Mouse (Mus musculus) heart, postnatal 10 days (tissue): ENCODE data around the gene Pld4. TPM values are rescaled to one million over a fixed set of nuclear protein-coding genes. Genes with fewer than 3 reads are reported as not detected.

ENCODE experiments used
- DNase-seq, 2 experiments: peaks; one replicate each; pipeline ENCODE4 v3.0.0; 2021
- intact Hi-C: fragments of 180-260 bp; cut with DNase I; formaldehyde crosslinking; loops from one replicate; pipeline ENCODE4 v1.15.1; 2025
- total RNA-seq, 2 experiments: library from RNA; stranded (reverse); gene quantifications; 2 replicates each; pipeline ENCODE4 v1.2.3; 2021

The Pld4 gene
- total RNA-seq, 2 experiments from 2014 or later = 5.7 to 5.8 TPM

- intact Hi-C loops = no loop called here
Measured at GRCm38 (mm10) chr12:112764991-112765390, 4.5 kb downstream of the Pld4 start.

GRCm38 (mm10) chr12:112766586-112766985, 6.1 kb downstream of the Pld4 start:
- intact Hi-C loops = no loop called here
- DNase-seq = no peak

More at GRCm38 (mm10) chr12:112764991-112765390, 4.5 kb downstream of the Pld4 start:
- DNase-seq = no peak

- intact Hi-C loops = no loop called here
- DNase-seq = no peak
Measured at GRCm38 (mm10) chr12:112767036-112767890, 6.8 kb downstream of the Pld4 start.

- no peak for DNase-seq
- intact Hi-C loops = no loop called here
Measured at GRCm38 (mm10) chr12:112768166-112768565, 7.7 kb downstream of the Pld4 start.

- intact Hi-C loops = no loop called here
- DNase-seq = no peak
Measured at GRCm38 (mm10) chr12:112769031-112769430, 8.6 kb downstream of the Pld4 start.

GRCm38 (mm10) chr12:112769751-112770150, 9.3 kb downstream of the Pld4 start:
- DNase-seq = no peak
- intact Hi-C loops = no loop called here

GRCm38 (mm10) chr12:112770396-112770795, 9.9 kb downstream of the Pld4 start:
- no peak for DNase-seq
- intact Hi-C loops = no loop called here

GRCm38 (mm10) chr12:112772306-112772705, 11.9 kb downstream of the Pld4 start:
- intact Hi-C loops = no loop called here
- no peak for DNase-seq

GRCm38 (mm10) chr12:112773366-112773765, 12.9 kb downstream of the Pld4 start:
- intact Hi-C loops = no loop called here
- DNase-seq = no peak

- intact Hi-C loops = no loop called here
- no peak for DNase-seq
Measured at GRCm38 (mm10) chr12:112774026-112774425, 13.6 kb downstream of the Pld4 start.

- DNase-seq = no peak
Measured at GRCm38 (mm10) chr12:112774481-112774880, 14.0 kb downstream of the Pld4 start.

GRCm38 (mm10) chr12:112791026-112791425, 30.6 kb downstream of the Pld4 start:
- intact Hi-C loops = no loop called here

More at GRCm38 (mm10) chr12:112774481-112774880, 14.0 kb downstream of the Pld4 start:
- intact Hi-C loops = no loop called here

GRCm38 (mm10) chr12:112793601-112794355, 33.3 kb downstream of the Pld4 start:
- peak; percentile 88 to 90 for DNase-seq
- intact Hi-C loops = loop anchor here (2.0 kb wide), 1 partner anchor 51 kb away; no protein-coding TSS in a partner anchor

More at GRCm38 (mm10) chr12:112791026-112791425, 30.6 kb downstream of the Pld4 start:
- no peak for DNase-seq

- intact Hi-C loops = loop anchor here (2.0 kb wide), 1 partner anchor 52 kb away; no protein-coding TSS in a partner anchor
- DNase-seq = no peak
Measured at GRCm38 (mm10) chr12:112794356-112794816, 33.9 kb downstream of the Pld4 start.

- no peak for DNase-seq
- intact Hi-C loops = loop anchor here (2.0 kb wide), 1 partner anchor 52 kb away; no protein-coding TSS in a partner anchor
Measured at GRCm38 (mm10) chr12:112794998-112795397, 34.5 kb downstream of the Pld4 start.

GRCm38 (mm10) chr12:112795466-112796104, 35.1 kb downstream of the Pld4 start:
- intact Hi-C loops = loop anchor here (2.0 kb wide), 1 partner anchor 53 kb away; no protein-coding TSS in a partner anchor
- DNase-seq = peak; percentile 63 to 66

GRCm38 (mm10) chr12:112796551-112797510, 36.4 kb downstream of the Pld4 start:
- intact Hi-C loops = no loop called here
- no peak for DNase-seq

GRCm38 (mm10) chr12:112797672-112798331, 37.3 kb downstream of the Pld4 start:
- DNase-seq = peak; percentile 46 to 48
- intact Hi-C loops = no loop called here

GRCm38 (mm10) chr12:112798332-112798681, 37.9 kb downstream of the Pld4 start:
- intact Hi-C loops = no loop called here
- DNase-seq = no peak
